Mouse (Mus musculus) liver, postnatal 0 days (tissue): Measurements from ENCODE around the gene Rasgef1b.

Experiments
- CTCF ChIP-seq: sonication (generic); IDR thresholded peaks from 2 replicates; pipeline ENCODE4 v1.5.1; 2016; ENCODE audit warnings: antibody characterized with exemption, low read depth
- EP300 ChIP-seq: IDR thresholded peaks from 2 replicates; pipeline ENCODE4 v1.6.1; 2016; ENCODE audit warnings: antibody characterized with exemption, low read depth, mild to moderate bottlenecking

DNA sequence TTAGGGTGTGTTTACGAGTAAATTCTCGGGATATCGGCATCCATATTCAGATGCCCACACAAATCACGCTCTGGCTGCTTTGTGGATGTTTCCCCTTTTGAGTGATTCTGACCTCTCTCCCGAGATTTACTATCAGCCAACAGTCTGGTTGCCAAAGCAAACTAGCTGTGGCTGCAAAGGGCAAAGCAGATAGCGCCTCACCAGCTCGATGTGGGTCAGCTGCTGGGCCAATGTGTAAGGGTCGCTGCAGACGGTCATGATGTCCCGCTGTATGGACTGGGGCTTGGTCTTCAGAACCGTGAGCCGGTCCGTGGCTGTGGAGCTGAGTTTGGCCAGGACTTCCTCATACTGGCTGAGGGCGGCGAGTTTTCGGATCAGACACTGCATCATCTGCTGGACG lies 494.6 kb downstream of the Rasgef1b start:
- TF ChIP-seq CTCF (no peak), EP300 (no peak)
